Mouse (Mus musculus): ENCODE measurements around the gene E130114P18Rik. TPM values are rescaled to one million over a fixed set of nuclear protein-coding genes. Genes with fewer than 3 reads are reported as not detected.

The E130114P18Rik gene
- polyA plus RNA-seq (2012; fragmentation: generic; extraction: Trizol): not detected
- long read RNA-seq, experiment 1: 0 reads
- long read RNA-seq, experiment 2: 0 reads

- no peak within 1 kb of the TSS for H3ac ChIP-seq (ENCODE audit: control insufficient read depth, insufficient read length, low read depth)
- H3K4me3 ChIP-seq (ENCODE audit: insufficient read depth, poor library complexity, severe bottlenecking): no peak within 1 kb of the TSS
- H3K27me3 ChIP-seq (ENCODE audit: control insufficient read depth, insufficient read depth, insufficient read length): peaks cover 26% of the 10 kb centered on the region
- TF ChIP-seq FOSL1 (IDR thresholded peaks at IDR 0.05; ENCODE audit: insufficient read depth, low read length, poor library complexity, severe bottlenecking) (no peak), MYOG (IDR thresholded peaks at IDR 0.05; ENCODE audit: control insufficient read depth, extremely low read depth, insufficient read length) (no peak), USF1 (IDR thresholded peaks at IDR 0.05; ENCODE audit: low read depth) (no peak), MYOD1 (IDR thresholded peaks at IDR 0.05; ENCODE audit: control insufficient read depth, insufficient read length, low read depth) (no peak), MAX (IDR thresholded peaks at IDR 0.05) (no peak), CTCF (IDR thresholded peaks at IDR 0.05; ENCODE audit: control insufficient read depth, insufficient read depth, insufficient read length) (no peak), CEBPB (IDR thresholded peaks at IDR 0.05; ENCODE audit: low read depth) (no peak)
- no peaks in the 10 kb centered on the region for H3K79me3 ChIP-seq (ENCODE audit: low read depth)
- H3K79me2 ChIP-seq (ENCODE audit: control insufficient read depth, insufficient read depth): no peaks in the 10 kb centered on the region
- H3K36me3 ChIP-seq (ENCODE audit: control insufficient read depth, insufficient read depth): no peaks in the 10 kb centered on the region
Measured at GRCm38 (mm10) chr4:97777706-97778176, at the start of gene E130114P18Rik. Gene E130114P18Rik, minus strand, starts transcription at chr4:97778078.

GRCm38 (mm10) chr4:97827115-97827514 lies 49.2 kb upstream of the E130114P18Rik start:
- Histone ChIP-seq H3K27me3 (ENCODE audit: control insufficient read depth, insufficient read depth, insufficient read length) (no peaks in the 10 kb centered on the region), H3K79me3 (ENCODE audit: low read depth) (no peaks in the 10 kb centered on the region), H3K79me2 (ENCODE audit: control insufficient read depth, insufficient read depth) (no peaks in the 10 kb centered on the region), H3K4me3 (ENCODE audit: insufficient read depth, poor library complexity, severe bottlenecking) (no peak overlapping the region), H3ac (ENCODE audit: control insufficient read depth, insufficient read length, low read depth) (no peak overlapping the region), H3K36me3 (ENCODE audit: control insufficient read depth, insufficient read depth) (no peaks in the 10 kb centered on the region)
- no peak for TF ChIP-seq MYOD1 (IDR thresholded peaks at IDR 0.05; ENCODE audit: control insufficient read depth, insufficient read length, low read depth)
- no peak for TF ChIP-seq MYOG (IDR thresholded peaks at IDR 0.05; ENCODE audit: control insufficient read depth, extremely low read depth, insufficient read length)
- no peak for TF ChIP-seq CTCF (IDR thresholded peaks at IDR 0.05; ENCODE audit: control insufficient read depth, insufficient read depth, insufficient read length)
- TF ChIP-seq USF1 (IDR thresholded peaks at IDR 0.05; ENCODE audit: low read depth): no peak
- TF ChIP-seq FOSL1 (IDR thresholded peaks at IDR 0.05; ENCODE audit: insufficient read depth, low read length, poor library complexity, severe bottlenecking): no peak
- TF ChIP-seq MAX (IDR thresholded peaks at IDR 0.05): no peak
- TF ChIP-seq CEBPB (IDR thresholded peaks at IDR 0.05; ENCODE audit: low read depth): no peak

GRCm38 (mm10) chr4:97825841-97826240 lies 48.0 kb upstream of the E130114P18Rik start:
- Histone ChIP-seq H3ac (ENCODE audit: control insufficient read depth, insufficient read length, low read depth) (no peak overlapping the region), H3K36me3 (ENCODE audit: control insufficient read depth, insufficient read depth) (no peaks in the 10 kb centered on the region), H3K27me3 (ENCODE audit: control insufficient read depth, insufficient read depth, insufficient read length) (no peaks in the 10 kb centered on the region), H3K79me2 (ENCODE audit: control insufficient read depth, insufficient read depth) (no peaks in the 10 kb centered on the region), H3K79me3 (ENCODE audit: low read depth) (no peaks in the 10 kb centered on the region), H3K4me3 (ENCODE audit: insufficient read depth, poor library complexity, severe bottlenecking) (no peak overlapping the region)
- TF ChIP-seq USF1 (IDR thresholded peaks at IDR 0.05; ENCODE audit: low read depth) (no peak), CEBPB (IDR thresholded peaks at IDR 0.05; ENCODE audit: low read depth) (no peak), MYOG (IDR thresholded peaks at IDR 0.05; ENCODE audit: control insufficient read depth, extremely low read depth, insufficient read length) (no peak), MYOD1 (IDR thresholded peaks at IDR 0.05; ENCODE audit: control insufficient read depth, insufficient read length, low read depth) (no peak), FOSL1 (IDR thresholded peaks at IDR 0.05; ENCODE audit: insufficient read depth, low read length, poor library complexity, severe bottlenecking) (no peak)

- no peaks in the 10 kb centered on the region for H3K79me2 ChIP-seq (ENCODE audit: control insufficient read depth, insufficient read depth)
- H3K36me3 ChIP-seq (ENCODE audit: control insufficient read depth, insufficient read depth): no peaks in the 10 kb centered on the region
- no peak overlapping the region for H3ac ChIP-seq (ENCODE audit: control insufficient read depth, insufficient read length, low read depth)
- no peaks in the 10 kb centered on the region for H3K79me3 ChIP-seq (ENCODE audit: low read depth)
- no peak overlapping the region for H3K4me3 ChIP-seq (ENCODE audit: insufficient read depth, poor library complexity, severe bottlenecking)
- no peaks in the 10 kb centered on the region for H3K27me3 ChIP-seq (ENCODE audit: control insufficient read depth, insufficient read depth, insufficient read length)
- TF ChIP-seq MYOD1 (IDR thresholded peaks at IDR 0.05; ENCODE audit: control insufficient read depth, insufficient read length, low read depth): no peak
- no peak for TF ChIP-seq USF1 (IDR thresholded peaks at IDR 0.05; ENCODE audit: low read depth)
- TF ChIP-seq CEBPB (IDR thresholded peaks at IDR 0.05; ENCODE audit: low read depth): no peak
Measured at GRCm38 (mm10) chr4:97825432-97825831, 47.6 kb upstream of the E130114P18Rik start.

GRCm38 (mm10) chr4:97824451-97824850 lies 46.6 kb upstream of the E130114P18Rik start:
- no peak overlapping the region for H3ac ChIP-seq (ENCODE audit: control insufficient read depth, insufficient read length, low read depth)
- H3K4me3 ChIP-seq (ENCODE audit: insufficient read depth, poor library complexity, severe bottlenecking): no peak overlapping the region
- no peaks in the 10 kb centered on the region for H3K79me2 ChIP-seq (ENCODE audit: control insufficient read depth, insufficient read depth)
- H3K79me3 ChIP-seq (ENCODE audit: low read depth): no peaks in the 10 kb centered on the region
- H3K36me3 ChIP-seq (ENCODE audit: control insufficient read depth, insufficient read depth): no peaks in the 10 kb centered on the region
- no peak for TF ChIP-seq FOSL1 (IDR thresholded peaks at IDR 0.05; ENCODE audit: insufficient read depth, low read length, poor library complexity, severe bottlenecking)
- TF ChIP-seq CTCF (IDR thresholded peaks at IDR 0.05; ENCODE audit: control insufficient read depth, insufficient read depth, insufficient read length): no peak
- no peak for TF ChIP-seq USF1 (IDR thresholded peaks at IDR 0.05; ENCODE audit: low read depth)
- no peak for TF ChIP-seq MYOD1 (IDR thresholded peaks at IDR 0.05; ENCODE audit: control insufficient read depth, insufficient read length, low read depth)
- TF ChIP-seq CEBPB (IDR thresholded peaks at IDR 0.05; ENCODE audit: low read depth): no peak
- no peak for TF ChIP-seq MAX (IDR thresholded peaks at IDR 0.05)
- TF ChIP-seq MYOG (IDR thresholded peaks at IDR 0.05; ENCODE audit: control insufficient read depth, extremely low read depth, insufficient read length): no peak
- no peaks in the 10 kb centered on the region for H3K27me3 ChIP-seq (ENCODE audit: control insufficient read depth, insufficient read depth, insufficient read length)

GRCm38 (mm10) chr4:97823512-97823911 lies 45.6 kb upstream of the E130114P18Rik start:
- TF ChIP-seq CEBPB (IDR thresholded peaks at IDR 0.05; ENCODE audit: low read depth): no peak
- no peak for TF ChIP-seq USF1 (IDR thresholded peaks at IDR 0.05; ENCODE audit: low read depth)
- no peak for TF ChIP-seq FOSL1 (IDR thresholded peaks at IDR 0.05; ENCODE audit: insufficient read depth, low read length, poor library complexity, severe bottlenecking)
- no peak for TF ChIP-seq MAX (IDR thresholded peaks at IDR 0.05)
- no peak for TF ChIP-seq CTCF (IDR thresholded peaks at IDR 0.05; ENCODE audit: control insufficient read depth, insufficient read depth, insufficient read length)
- TF ChIP-seq MYOD1 (IDR thresholded peaks at IDR 0.05; ENCODE audit: control insufficient read depth, insufficient read length, low read depth): no peak
- TF ChIP-seq MYOG (IDR thresholded peaks at IDR 0.05; ENCODE audit: control insufficient read depth, extremely low read depth, insufficient read length): no peak
- no peaks in the 10 kb centered on the region for H3K79me2 ChIP-seq (ENCODE audit: control insufficient read depth, insufficient read depth)
- H3K36me3 ChIP-seq (ENCODE audit: control insufficient read depth, insufficient read depth): no peaks in the 10 kb centered on the region
- no peaks in the 10 kb centered on the region for H3K27me3 ChIP-seq (ENCODE audit: control insufficient read depth, insufficient read depth, insufficient read length)
- no peak overlapping the region for H3K4me3 ChIP-seq (ENCODE audit: insufficient read depth, poor library complexity, severe bottlenecking)
- H3ac ChIP-seq (ENCODE audit: control insufficient read depth, insufficient read length, low read depth): no peak overlapping the region
- H3K79me3 ChIP-seq (ENCODE audit: low read depth): no peaks in the 10 kb centered on the region

All from C2C12 (cell line).